Mouse (Mus musculus) kidney, adult 9 months (tissue): ENCODE measurements at regions not wholly inside any gene's neighbourhood (a gene's known extent, or its start where the extent isn't known, plus 50 kb on each side); places are given as distances from the start of the nearest gene placed in this dataset.

Experiments
- DNase-seq: peaks from one replicate; pipeline ENCODE4 v3.0.0; 2022

DNA sequence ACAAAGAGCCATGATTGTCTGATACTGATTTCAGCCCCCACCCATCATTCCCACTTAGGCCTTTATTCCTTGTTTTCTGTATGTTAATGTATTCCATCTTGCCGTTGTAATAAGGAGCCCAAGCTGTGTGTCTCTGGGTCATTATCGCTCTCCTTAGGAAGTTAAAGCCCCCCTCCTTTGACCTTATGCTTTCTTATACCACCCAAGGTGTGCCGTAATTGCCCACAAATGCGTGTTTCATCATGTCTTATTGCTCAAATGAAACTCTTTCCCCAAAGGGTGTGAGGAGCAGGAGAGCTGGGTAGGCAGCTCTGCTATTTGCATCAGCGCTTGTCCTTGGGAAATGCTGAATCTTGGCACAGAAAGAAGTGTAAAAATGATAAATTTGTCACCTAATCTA is 178.2 kb upstream of the Nrp1 start:
- no peak for DNase-seq

GRCm38 (mm10) chr8:128183081-128183480 is 175.3 kb upstream of the Nrp1 start:
- no peak for DNase-seq

GRCm38 (mm10) chr8:128188321-128188720 is 170.1 kb upstream of the Nrp1 start:
- no peak for DNase-seq

- DNase-seq = no peak
Measured at GRCm38 (mm10) chr8:128193293-128193887, 165.0 kb upstream of the Nrp1 start.

DNA sequence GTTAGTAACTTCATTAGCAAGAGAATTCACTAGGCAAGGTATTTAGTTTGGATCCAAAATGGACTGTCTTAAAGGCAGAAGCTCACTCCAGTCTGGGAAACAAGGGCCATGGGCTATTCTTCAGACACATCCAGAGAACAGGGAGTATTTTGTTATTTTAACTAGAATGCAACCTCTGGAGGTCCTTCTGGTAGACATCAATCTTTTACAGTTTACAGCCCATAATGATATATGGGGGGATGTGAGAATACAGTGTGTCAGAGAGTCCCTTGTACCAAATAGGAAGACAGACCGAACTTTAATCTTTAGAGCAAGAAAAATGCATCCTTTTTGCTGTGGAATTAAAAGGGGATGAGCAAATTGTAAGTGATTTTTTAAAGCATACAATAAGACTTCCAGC is 157.6 kb upstream of the Nrp1 start:
- DNase-seq = no peak

DNA sequence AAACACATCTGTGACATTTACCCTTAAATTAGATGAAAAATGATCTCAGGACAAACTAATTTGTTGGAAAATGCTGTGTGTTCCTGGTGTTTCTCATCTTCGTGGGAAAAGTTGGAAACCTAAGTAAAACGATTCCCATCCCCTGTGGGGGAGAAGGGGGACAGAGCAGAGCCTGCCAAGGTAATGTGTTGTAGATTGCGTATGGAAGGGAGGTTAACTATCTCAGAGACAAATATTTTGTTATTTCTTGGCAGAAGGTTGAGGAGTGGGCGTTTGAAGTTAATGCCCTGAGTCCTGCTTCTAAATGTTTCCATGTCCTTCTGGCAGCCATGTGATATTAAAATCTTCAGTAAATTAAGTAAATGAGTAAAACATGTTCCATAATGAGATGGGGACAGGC is 156.8 kb upstream of the Nrp1 start:
- DNase-seq = no peak

DNA sequence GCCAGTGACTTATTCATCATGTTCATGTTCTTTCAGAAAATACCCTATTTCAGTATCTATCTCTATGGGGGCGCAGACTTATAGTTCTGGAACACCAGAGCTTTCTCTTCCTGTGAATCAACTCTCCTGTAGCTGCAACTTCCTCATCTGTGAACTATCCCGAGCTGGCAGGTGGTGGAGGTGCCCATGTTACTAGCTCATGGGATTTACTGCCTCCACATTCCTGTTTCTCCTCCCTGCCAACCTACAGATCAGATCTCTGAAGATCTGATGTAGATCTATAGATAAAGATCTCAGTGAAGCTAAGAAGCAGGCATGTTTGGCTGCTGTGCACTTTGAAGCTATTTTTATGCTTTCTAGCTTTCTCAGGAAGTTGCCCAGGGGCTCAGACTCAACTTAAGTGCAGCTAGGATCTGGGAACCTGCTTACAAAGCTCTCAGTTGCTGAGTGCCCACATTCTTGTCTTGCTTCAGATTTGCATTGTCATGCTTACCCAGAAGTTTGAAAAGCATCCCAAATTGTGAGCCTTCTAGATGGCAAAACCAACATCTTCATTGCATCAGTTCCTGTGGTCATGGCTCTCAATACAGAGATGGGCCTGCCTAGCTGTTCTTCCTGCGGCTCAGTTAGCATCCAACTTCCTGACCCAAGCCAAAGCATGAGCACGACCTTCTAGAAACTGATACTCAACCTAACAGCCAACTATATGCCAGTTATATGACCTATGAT is 156.1 kb upstream of the Nrp1 start:
- no peak for DNase-seq

GRCm38 (mm10) chr8:128204803-128205202 is 153.6 kb upstream of the Nrp1 start:
- no peak for DNase-seq

DNA sequence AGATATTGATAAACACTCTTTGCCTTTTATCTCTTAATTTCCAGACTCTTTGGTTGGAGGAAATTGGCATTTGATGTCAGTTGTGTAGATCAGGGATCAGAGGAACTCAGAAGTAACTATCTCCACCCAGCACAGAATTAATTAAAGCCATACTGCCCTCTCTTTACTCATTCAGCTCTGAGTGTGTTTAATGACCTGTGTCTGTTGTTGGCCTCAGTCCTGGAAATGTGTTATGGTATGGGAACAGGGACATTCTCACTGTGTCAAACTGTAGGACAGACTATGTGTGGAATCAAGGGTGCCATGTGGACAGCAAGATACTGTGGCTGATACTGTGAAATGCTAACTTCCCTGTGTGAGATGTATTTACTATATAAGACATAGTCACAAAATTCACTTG is 151.3 kb upstream of the Nrp1 start:
- DNase-seq = peak; percentile 24

GRCm38 (mm10) chr8:128210761-128211160 is 147.6 kb upstream of the Nrp1 start:
- no peak for DNase-seq

GRCm38 (mm10) chr8:128212223-128212622 is 146.2 kb upstream of the Nrp1 start:
- no peak for DNase-seq

DNA sequence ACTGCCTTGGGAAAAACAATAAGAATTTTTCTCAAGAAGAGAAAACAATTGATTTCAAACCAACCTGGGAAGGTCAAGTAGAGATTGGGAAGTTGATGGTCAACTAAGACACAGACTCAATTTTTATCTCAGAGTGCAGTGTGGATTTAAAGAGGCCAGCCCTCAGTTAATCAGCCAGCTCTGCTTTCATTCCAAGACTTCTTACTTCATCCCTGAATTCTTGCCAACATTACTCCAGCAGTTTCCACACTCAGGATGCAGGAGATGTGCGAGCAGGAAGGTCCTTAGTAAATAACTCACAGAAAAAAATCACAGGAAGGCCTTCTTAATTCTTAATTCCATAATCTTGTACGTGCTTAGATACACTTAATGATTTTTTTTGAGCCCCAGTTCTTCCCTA is 144.1 kb upstream of the Nrp1 start:
- peak; percentile 13 for DNase-seq

DNA sequence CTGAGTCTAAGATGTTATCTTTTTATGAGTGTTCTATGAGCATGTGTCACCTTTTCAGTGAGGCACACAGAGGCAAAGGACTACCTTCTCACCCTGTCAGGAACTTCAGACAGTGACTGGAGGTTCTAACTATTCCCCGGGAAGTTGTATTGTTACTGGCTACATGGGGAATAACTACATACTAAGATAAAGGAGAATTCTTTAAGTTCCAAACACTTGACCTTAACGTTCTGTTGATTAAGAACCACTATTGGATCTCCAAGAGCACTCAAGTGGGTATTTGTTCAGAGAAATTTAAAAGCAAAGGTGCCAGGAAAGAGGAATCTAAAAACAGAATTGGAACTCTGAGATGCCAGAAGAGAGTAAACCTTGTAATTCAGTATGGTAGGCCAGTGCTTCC is 139.5 kb upstream of the Nrp1 start:
- no peak for DNase-seq

DNA sequence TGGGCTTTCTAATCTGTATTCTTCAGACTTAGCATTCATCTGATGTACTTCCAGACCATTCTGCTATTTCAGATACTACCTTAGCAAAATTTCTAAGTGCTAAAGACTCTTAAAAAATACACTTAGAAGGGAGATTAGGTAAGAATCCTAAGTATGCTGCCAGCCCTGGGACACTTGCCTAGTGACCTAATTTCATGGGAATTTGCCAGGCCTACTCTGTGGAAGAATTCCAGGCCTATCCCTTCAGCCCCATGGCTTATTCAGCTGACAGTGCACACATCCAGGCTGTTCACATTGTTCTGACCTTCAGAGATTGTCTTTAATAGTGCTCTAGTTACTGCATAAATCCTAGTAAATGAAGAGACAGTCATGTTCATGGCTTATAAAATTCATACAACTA is 138.9 kb upstream of the Nrp1 start:
- peak; percentile 65 for DNase-seq

DNA sequence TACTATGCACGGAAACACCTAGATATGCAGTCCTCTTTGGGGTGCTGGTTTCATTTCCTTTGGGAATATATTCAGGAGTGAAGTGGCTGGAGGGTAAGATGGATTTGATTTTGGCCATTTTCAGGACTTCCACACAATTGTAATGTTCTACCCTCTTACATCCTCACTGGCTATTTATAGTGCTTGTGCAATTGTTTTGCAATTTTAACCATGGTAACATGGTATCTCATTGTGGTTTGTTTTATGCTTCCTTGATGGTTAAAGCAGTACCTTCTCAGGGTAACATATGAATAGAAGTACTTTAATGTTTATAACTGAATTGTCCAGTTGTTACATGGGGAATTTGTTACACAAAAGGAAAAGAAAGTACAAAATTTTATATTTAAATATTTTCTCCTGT is 135.3 kb upstream of the Nrp1 start:
- DNase-seq = peak; percentile 11

DNA sequence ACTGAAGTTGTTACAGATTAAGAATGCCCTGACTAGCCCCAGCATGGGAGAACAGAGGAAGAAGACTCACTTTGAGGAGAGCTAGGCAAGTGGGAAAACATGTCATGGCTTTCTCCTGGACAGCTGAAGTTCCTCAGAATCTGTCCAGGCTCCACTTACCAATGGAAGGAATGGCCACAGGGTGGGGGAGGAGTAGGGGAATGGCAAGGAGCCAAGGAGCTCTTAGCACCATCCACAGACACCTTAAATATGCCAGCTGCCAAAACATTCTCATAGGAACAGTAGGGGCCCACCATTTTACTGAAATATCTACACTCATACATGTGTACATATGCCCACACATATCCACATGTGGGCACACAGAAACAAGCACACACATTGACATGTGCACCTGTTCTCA is 134.9 kb upstream of the Nrp1 start:
- no peak for DNase-seq

GRCm38 (mm10) chr8:128225123-128225522 is 133.3 kb upstream of the Nrp1 start:
- no peak for DNase-seq

GRCm38 (mm10) chr8:128235071-128235470 is 123.3 kb upstream of the Nrp1 start:
- DNase-seq = no peak

GRCm38 (mm10) chr8:128235527-128235926 is 122.9 kb upstream of the Nrp1 start:
- no peak for DNase-seq

DNA sequence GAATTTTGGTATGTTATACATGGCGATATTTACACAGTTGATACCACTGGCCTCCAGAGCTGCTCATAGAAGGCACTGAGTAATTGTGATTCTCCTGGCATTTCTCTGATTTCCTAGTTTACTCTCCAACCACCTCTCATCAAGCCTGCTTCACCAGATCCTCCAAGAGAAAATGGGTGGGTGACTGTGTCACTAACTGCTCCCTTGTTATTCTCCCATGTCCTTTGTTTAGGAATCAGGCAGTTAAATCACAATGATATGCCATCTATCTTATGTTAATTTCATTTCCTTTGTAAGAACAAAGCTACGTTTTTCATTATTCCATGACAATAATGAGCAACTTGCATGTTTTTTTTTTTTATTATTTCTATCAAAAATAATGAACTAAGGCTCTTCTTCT is 122.3 kb upstream of the Nrp1 start:
- no peak for DNase-seq

DNA sequence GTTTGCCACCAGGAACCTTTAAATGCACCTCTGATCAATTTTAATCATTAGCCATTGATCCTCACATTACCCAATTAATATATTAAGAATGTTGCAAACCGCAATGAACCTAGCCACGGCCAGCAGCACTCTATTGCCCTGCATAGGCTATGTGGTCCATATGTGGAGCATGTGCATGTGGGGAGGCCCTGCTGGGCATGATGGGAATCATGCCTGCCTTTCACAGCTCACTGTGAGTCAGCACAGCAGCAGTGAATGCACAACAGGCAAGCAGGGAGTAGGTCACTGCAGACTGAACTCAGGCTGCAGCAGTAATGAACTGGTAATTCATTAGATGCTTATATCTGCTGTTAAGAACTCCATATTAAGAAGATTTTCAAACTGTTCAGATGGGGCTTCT is 119.5 kb upstream of the Nrp1 start:
- no peak for DNase-seq

GRCm38 (mm10) chr8:128239783-128240182 is 118.6 kb upstream of the Nrp1 start:
- DNase-seq = no peak

DNA sequence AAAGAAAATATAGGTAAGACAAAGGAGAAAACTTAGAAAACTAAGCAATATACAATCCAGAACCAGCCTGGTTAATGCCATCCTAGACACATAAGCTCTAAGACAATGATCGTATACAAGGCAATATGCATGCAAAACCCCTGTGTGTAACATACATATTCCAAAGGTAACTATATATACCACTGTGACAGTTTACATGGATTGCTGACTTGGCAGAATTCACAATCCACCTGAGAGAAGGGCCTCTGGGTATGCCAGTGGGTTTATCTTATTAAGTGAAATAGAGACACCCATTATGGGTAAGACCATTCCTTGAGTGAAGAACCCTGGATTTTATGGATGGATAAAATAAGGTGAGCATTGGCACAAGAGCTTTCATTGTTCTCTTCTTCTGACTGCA is 117.2 kb upstream of the Nrp1 start:
- no peak for DNase-seq

DNA sequence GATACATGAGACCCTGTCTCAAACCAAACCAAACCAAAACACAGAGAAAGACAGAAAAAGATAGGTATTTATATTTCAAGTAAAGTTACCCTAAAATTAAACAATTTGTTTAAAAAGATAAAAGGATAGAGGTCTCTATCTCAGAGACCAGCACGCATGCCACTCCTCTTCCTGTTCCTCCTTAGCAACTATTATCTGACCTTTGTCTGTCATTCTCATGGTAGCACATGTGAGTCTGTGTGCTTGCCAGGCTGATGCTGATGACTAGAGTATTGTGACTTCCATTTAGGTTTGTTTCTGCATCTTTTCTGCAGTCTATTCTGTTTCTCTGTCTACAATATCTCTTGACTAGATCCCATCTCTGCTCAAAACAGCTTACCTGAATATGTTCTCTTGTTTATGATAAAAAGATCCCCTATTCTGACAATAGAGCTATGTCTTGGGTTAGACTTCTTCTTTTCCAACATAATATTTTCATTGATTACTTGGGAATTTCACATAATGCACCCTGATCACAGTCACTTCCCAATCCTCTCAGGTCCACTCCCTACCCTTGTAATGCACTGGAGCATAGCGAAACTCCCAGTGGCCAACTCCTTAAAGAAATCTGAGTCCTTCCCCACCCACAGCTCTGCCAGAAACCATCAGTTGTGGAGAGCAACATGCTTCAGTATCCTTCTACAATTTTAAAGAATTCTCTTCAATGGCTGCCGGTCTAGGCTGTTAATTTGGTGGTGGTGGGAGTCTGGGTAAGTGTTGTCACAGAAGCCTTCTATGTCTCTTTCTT is 115.7 kb upstream of the Nrp1 start:
- DNase-seq = no peak
